Mouse (Mus musculus): ENCODE data around the gene Tas1r1.

DNA sequence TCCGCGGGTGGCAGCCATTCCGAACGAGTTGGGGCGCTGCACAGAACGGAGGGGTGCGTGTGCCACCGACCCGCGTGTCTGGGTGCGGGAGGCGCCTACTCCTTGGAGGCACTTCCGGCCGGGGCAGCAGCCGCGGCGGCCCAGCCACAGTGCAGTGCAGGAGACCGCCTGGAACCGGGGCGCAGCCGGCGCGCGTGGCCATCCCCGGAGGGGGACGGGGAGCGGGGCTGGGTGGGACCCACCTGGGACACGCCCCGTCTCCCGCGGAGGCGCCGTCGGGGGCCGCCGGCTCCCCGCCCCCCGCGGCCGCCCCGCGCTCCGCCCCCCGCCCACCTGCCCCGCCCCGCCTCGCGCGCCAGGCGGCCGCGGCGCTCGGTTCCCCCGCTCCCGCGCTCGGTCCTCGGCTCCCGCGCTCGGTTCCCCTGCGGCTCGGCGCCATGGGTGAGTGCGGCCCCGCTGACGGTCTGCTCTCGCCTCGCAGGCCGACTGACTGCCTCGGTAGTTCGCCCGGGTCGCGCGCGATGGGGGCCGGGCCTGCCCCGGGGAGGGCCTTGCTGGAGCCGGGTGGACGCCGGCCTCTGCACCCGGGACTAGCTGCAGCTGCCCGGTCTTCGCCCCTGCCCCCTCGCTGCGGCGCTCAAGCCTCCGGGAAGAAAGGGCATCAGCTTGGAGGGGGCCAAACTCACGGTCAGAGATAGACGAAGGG lies 48.3 kb upstream of the Tas1r1 start:
- TF ChIP-seq CTCF (conservative IDR thresholded peaks at IDR 0.05; ENCODE audit: low read length) (no peak), NANOG (IDR thresholded peaks at IDR 0.05; ENCODE audit: borderline replicate concordance, low read length) (no peak)

All from E14TG2a.4 (cell line).